Mouse (Mus musculus) neural tube, embryonic 11.5 days (tissue): ENCODE data around the gene Rcn3. TPM values are rescaled to one million over a fixed set of nuclear protein-coding genes. Genes with fewer than 3 reads are reported as not detected.
"Not testable (repeated sequence)": the region's sequence is repeated elsewhere in the genome, so short reads cannot be mapped to it uniquely, and the experiment has no call there.

Experiments used
- ATAC-seq: fragments of 200-750 bp; cut with Nextera tagmentation; 2 replicates; pipeline ENCODE4 v1.8.0; 2017; ENCODE audit warnings: moderate number of reproducible peaks, mild to moderate bottlenecking, moderate TSS enrichment, moderate library complexity; ENCODE audit not compliant: insufficient read depth, low FRiP score, low TSS enrichment
- DNase-seq: peaks from one replicate; pipeline ENCODE4 v3.0.0-alpha.2; 2015; ENCODE audit warnings: low spot score
- H3K27ac ChIP-seq: fragments of 300-500 bp; sonication (generic); 2 replicates; pipeline ENCODE4 v1.5.1; 2014; ENCODE audit warnings: low read depth, mild to moderate bottlenecking, low read length
- H3K27me3 ChIP-seq: fragments of 300-500 bp; sonication (generic); 2 replicates; pipeline ENCODE4 v1.6.1; 2014; ENCODE audit warnings: mild to moderate bottlenecking, low read length, mixed read lengths; ENCODE audit not compliant: control insufficient read depth, insufficient read depth
- H3K36me3 ChIP-seq: fragments of 300-500 bp; sonication (generic); 2 replicates; pipeline ENCODE4 v1.6.1; 2014; ENCODE audit warnings: mild to moderate bottlenecking, low read length, moderate library complexity, mixed read lengths; ENCODE audit not compliant: control insufficient read depth, insufficient read depth
- H3K4me1 ChIP-seq: fragments of 300-500 bp; sonication (generic); 2 replicates; pipeline ENCODE4 v1.6.1; 2014; ENCODE audit warnings: low read length, mixed read lengths; ENCODE audit not compliant: control insufficient read depth, insufficient read depth
- H3K4me2 ChIP-seq: fragments of 300-500 bp; sonication (generic); 2 replicates; pipeline ENCODE4 v1.6.1; 2014; ENCODE audit warnings: low read depth, mild to moderate bottlenecking, moderate library complexity
- H3K4me3 ChIP-seq: fragments of 300-500 bp; sonication (generic); 2 replicates; pipeline ENCODE4 v1.5.1; 2014; ENCODE audit warnings: low read depth, low read length
- H3K9ac ChIP-seq: fragments of 300-500 bp; sonication (generic); 2 replicates; pipeline ENCODE4 v1.6.1; 2014; ENCODE audit warnings: mild to moderate bottlenecking, low read length
- H3K9me3 ChIP-seq: fragments of 300-500 bp; sonication (generic); 2 replicates; pipeline ENCODE4 v1.6.1; 2016; ENCODE audit warnings: low read length; ENCODE audit not compliant: control insufficient read depth
- WGBS: fragments of 180-500 bp; shearing (Covaris S2); extraction: QIAGEN DNeasy Blood & Tissue Kit; methylation state at CpG from one replicate; pipeline ENCODE4 v1.1.7; 2014; 5-methylcytosine and 5-hydroxymethylcytosine counted together
- polyA plus RNA-seq: library from polyadenylated mRNA; unstranded; fragments of >200 nt; fragmentation: Nextera tagmentation; extraction: Ambion mirVana; gene quantifications from 2 replicates; pipeline ENCODE4 v1.2.1, GENCODE M21; 2014

Rcn3 gene
- polyA plus RNA-seq, 1 experiment from 2014 or later, result 142 TPM

GRCm38 (mm10) chr7:45126147-45126843 lies 34.3 kb upstream of the Rcn3 start:
- H3K4me2 ChIP-seq, result peak overlapping the region; percentile 96
- no peaks in the 10 kb centered on the region for H3K9me3 ChIP-seq
- H3K36me3 ChIP-seq, result peaks cover 35% of the 10 kb centered on the region
- ATAC-seq (no peak), DNase-seq (no peak)
- peak overlapping the region; percentile 84 for H3K27ac ChIP-seq
- no peaks in the 10 kb centered on the region for H3K27me3 ChIP-seq
- 76% methylated on average over 17 of the region's 17 CpGs for WGBS
- peak overlapping the region; percentile 99 for H3K9ac ChIP-seq
- peaks cover 27% of the 10 kb centered on the region for H3K4me1 ChIP-seq
- peak overlapping the region; percentile 95 for H3K4me3 ChIP-seq

GRCm38 (mm10) chr7:45125649-45126048 lies 33.6 kb upstream of the Rcn3 start:
- H3K9me3 ChIP-seq, H3K27ac ChIP-seq, DNase-seq, H3K4me3 ChIP-seq, H3K4me2 ChIP-seq, H3K9ac ChIP-seq, H3K27me3 ChIP-seq, ATAC-seq: not testable (repeated sequence)
- Histone ChIP-seq H3K36me3 (peaks cover 41% of the 10 kb centered on the region), H3K4me1 (peaks cover 27% of the 10 kb centered on the region)
- WGBS, result 60% methylated on average over 5 of the region's 5 CpGs

- no peak for ATAC-seq
- WGBS, result 12% methylated on average over 7 of the region's 7 CpGs
- H3K4me1 ChIP-seq, result peaks cover 27% of the 10 kb centered on the region
- DNase-seq, result peak; percentile 55
- H3K9ac ChIP-seq, result no peak overlapping the region
- peak overlapping the region; percentile 9; the same call in 1 of the 2 replicates for H3K4me3 ChIP-seq
- H3K9me3 ChIP-seq, result no peaks in the 10 kb centered on the region
- H3K27me3 ChIP-seq, result no peaks in the 10 kb centered on the region
- H3K36me3 ChIP-seq, result peaks cover 41% of the 10 kb centered on the region
- peak overlapping the region; percentile 35; the same call in 1 of the 2 replicates for H3K4me2 ChIP-seq
- H3K27ac ChIP-seq, result no peak overlapping the region; the same call in 1 of the 2 replicates
Measured at GRCm38 (mm10) chr7:45125144-45125600, 33.2 kb upstream of the Rcn3 start.

- DNase-seq (peak; percentile 100), ATAC-seq (peak; percentile 76)
- peak within 1 kb of the TSS; percentile 95 for H3K9ac ChIP-seq
- peak within 1 kb of the TSS; percentile 85 for H3K27ac ChIP-seq
- H3K4me2 ChIP-seq, result peak within 1 kb of the TSS; percentile 91
- H3K36me3 ChIP-seq, result peaks cover 44% of the 10 kb centered on the region
- H3K4me1 ChIP-seq, result peaks cover 27% of the 10 kb centered on the region
- H3K4me3 ChIP-seq, result peak within 1 kb of the TSS; percentile 97
- no peaks in the 10 kb centered on the region for H3K9me3 ChIP-seq
- no peaks in the 10 kb centered on the region for H3K27me3 ChIP-seq
- under 1% methylated on average over 59 of the region's 59 CpGs for WGBS
Measured at GRCm38 (mm10) chr7:45124224-45125143, 32.5 kb upstream of the Rcn3 start, which contains the start of gene Rps11. TSS of gene Rps11 (minus strand) at chr7:45124439.

GRCm38 (mm10) chr7:45123186-45123570 lies 31.2 kb upstream of the Rcn3 start:
- H3K36me3 ChIP-seq, result peaks cover 46% of the 10 kb centered on the region

GRCm38 (mm10) chr7:45122561-45123185 lies 30.7 kb upstream of the Rcn3 start:
- Histone ChIP-seq H3K9me3 (no peaks in the 10 kb centered on the region), H3K36me3 (peaks cover 48% of the 10 kb centered on the region), H3K4me3 (peak overlapping the region; percentile 97), H3K27ac (0 out of 2 replicates have a peak overlapping the region, but pooled peaks have one; percentile 85), H3K27me3 (no peaks in the 10 kb centered on the region), H3K4me2 (peak overlapping the region; percentile 91), H3K4me1 (peaks cover 26% of the 10 kb centered on the region), H3K9ac (peak overlapping the region; percentile 95)
- WGBS, result 87% methylated on average over 15 of the region's 15 CpGs
- DNase-seq, result no peak
- ATAC-seq, result no peak

More at GRCm38 (mm10) chr7:45123186-45123570, 31.2 kb upstream of the Rcn3 start:
- H3K4me1 ChIP-seq, result peaks cover 27% of the 10 kb centered on the region
- no peaks in the 10 kb centered on the region for H3K9me3 ChIP-seq
- no peak for ATAC-seq
- DNase-seq, result no peak
- peak overlapping the region; percentile 95 for H3K9ac ChIP-seq
- 29% methylated on average over 12 of the region's 12 CpGs for WGBS
- H3K4me2 ChIP-seq, result peak overlapping the region; percentile 91
- H3K27me3 ChIP-seq, result no peaks in the 10 kb centered on the region
- peak overlapping the region; percentile 85; the same call in 1 of the 2 replicates for H3K27ac ChIP-seq
- peak overlapping the region; percentile 97 for H3K4me3 ChIP-seq

- no peak overlapping the region for H3K4me2 ChIP-seq
- no peaks in the 10 kb centered on the region for H3K27me3 ChIP-seq
- DNase-seq (no peak), ATAC-seq (no peak)
- no peak overlapping the region for H3K9ac ChIP-seq
- no peaks in the 10 kb centered on the region for H3K9me3 ChIP-seq
- peaks cover 43% of the 10 kb centered on the region for H3K36me3 ChIP-seq
- peaks cover 19% of the 10 kb centered on the region for H3K4me1 ChIP-seq
- H3K4me3 ChIP-seq, result no peak overlapping the region; the same call in 1 of the 2 replicates
- H3K27ac ChIP-seq, result no peak overlapping the region
Measured at GRCm38 (mm10) chr7:45121966-45122365, 29.9 kb upstream of the Rcn3 start.

- 85% methylated on average over 8 of the region's 8 CpGs for WGBS
- ATAC-seq, result no peak
Measured at GRCm38 (mm10) chr7:45121404-45121803, 29.4 kb upstream of the Rcn3 start.

More at GRCm38 (mm10) chr7:45121404-45121803, 29.4 kb upstream of the Rcn3 start:
- no peak for DNase-seq
- Histone ChIP-seq H3K4me2 (no peak overlapping the region), H3K36me3 (peaks cover 37% of the 10 kb centered on the region), H3K4me3 (no peak overlapping the region; the same call in 1 of the 2 replicates), H3K9ac (no peak overlapping the region), H3K27ac (no peak overlapping the region), H3K9me3 (no peaks in the 10 kb centered on the region), H3K27me3 (no peaks in the 10 kb centered on the region), H3K4me1 (peaks cover 14% of the 10 kb centered on the region)
